Comparison of ENCODE assay signal across 10 mouse cellular contexts in genomic region chr4:32241351-32241980, GRCm38 (mm10). TPM values are rescaled to one million over a fixed set of nuclear protein-coding genes. Genes with fewer than 3 reads are reported as not detected.
DNase-seq lines count a peak whose midpoint lies in the region; ATAC-seq and TF ChIP-seq lines count a peak whose summit lies in the region.
"Had no signal": no experiment of that assay in that cellular context is flagged by ENCODE, and none has a peak within 500 bp of the region (broad histone marks: within the 10 kb centered on the region; RNA-seq: fewer than 3 reads in every experiment).

No protein-coding gene starts in this region.

- TF ChIP-seq CTCF in bone marrow, adult 2 months (IDR thresholded peaks at IDR 0.05; ENCODE audit: control insufficient read depth, insufficient read depth, low read length) = no peak

- H3K27me3 ChIP-seq in forebrain, embryonic 16.5 days (replicated peaks; ENCODE audit: control insufficient read depth, insufficient read depth, low read length) = no peaks in the 10 kb centered on the region
- H3K27me3 ChIP-seq in midbrain, embryonic 12.5 days = peaks cover 10% of the 10 kb centered on the region; the same call in 1 of the 2 replicates

- DNase-seq in cerebellum, adult 9-10 months = peak; percentile 56
- DNase-seq in cerebellum, adult 9-11 months = no peak
- no peak for DNase-seq in frontal cortex, postnatal 25 days (ENCODE audit: low spot score in 2 of 2)
- DNase-seq in ovary, adult 18-20 months (ENCODE audit: low spot score) = no peak
- no peak for DNase-seq in left cerebral cortex, postnatal 10 days (ENCODE audit: extremely low spot score in 1 of 2, low spot score in 2 of 2)

- ATAC-seq in forebrain, embryonic 16.5 days = peak; percentile 18
- ATAC-seq in midbrain, embryonic 12.5 days (ENCODE audit: low FRiP score, low read depth) = no peak
- ATAC-seq: intestine, embryonic 16.5 days had no signal

- whole genome bisulfite sequencing in bone marrow, adult 2 months = 81% methylated on average over 6 of the region's 6 CpGs
- 8% methylated on average over 6 of the region's 6 CpGs for WGBS in forebrain, embryonic 16.5 days
- WGBS in midbrain, embryonic 12.5 days = 22% methylated on average over 6 of the region's 6 CpGs

- H3K4me2 ChIP-seq in forebrain, embryonic 16.5 days (ENCODE audit: low read length) = peak overlapping the region; percentile 86
- peak overlapping the region; percentile 86 for H3K4me2 ChIP-seq in midbrain, embryonic 12.5 days (replicated peaks)

- no peaks in the 10 kb centered on the region for H3K36me3 ChIP-seq in forebrain, embryonic 16.5 days (ENCODE audit: control insufficient read depth, insufficient read depth)
- no peaks in the 10 kb centered on the region for H3K36me3 ChIP-seq in midbrain, embryonic 12.5 days

- intact Hi-C loops in left cerebral cortex, postnatal 10 days (cut with DNase I) = loop anchor here (5.0 kb wide), 3 partner anchors 171 to 296 kb away; no protein-coding TSS in a partner anchor

- H3K4me1 ChIP-seq in bone marrow, adult 2 months (ENCODE audit: control insufficient read depth, insufficient read depth, low read length) = no peaks in the 10 kb centered on the region; the same call in none of the 2 replicates
- H3K4me1 ChIP-seq in forebrain, embryonic 16.5 days (replicated peaks; ENCODE audit: control insufficient read depth, insufficient read depth, low read length) = peaks cover 55% of the 10 kb centered on the region
- H3K4me1 ChIP-seq in midbrain, embryonic 12.5 days = peaks cover 56% of the 10 kb centered on the region

- H3K4me3 ChIP-seq in bone marrow, adult 2 months (replicated peaks; ENCODE audit: control insufficient read depth, low read depth, low read length) = peak overlapping the region; percentile 3
- peak overlapping the region; percentile 86 for H3K4me3 ChIP-seq in forebrain, embryonic 16.5 days (replicated peaks; ENCODE audit: low read length)
- H3K4me3 ChIP-seq in midbrain, embryonic 12.5 days = peak overlapping the region; percentile 98

- no peak for TF ChIP-seq POLR2A in bone marrow, adult 2 months (IDR thresholded peaks at IDR 0.05; ENCODE audit: borderline replicate concordance, control insufficient read depth, low read depth, low read length)

- H3K9me3 ChIP-seq in forebrain, embryonic 16.5 days (ENCODE audit: control insufficient read depth, low read length) = no peaks in the 10 kb centered on the region
- H3K9me3 ChIP-seq in midbrain, embryonic 12.5 days = no peaks in the 10 kb centered on the region

- H3K27ac ChIP-seq in bone marrow, adult 2 months (ENCODE audit: control insufficient read depth, insufficient read depth, low read depth, low read length, poor library complexity) = no peak overlapping the region; the same call in 1 of the 2 replicates
- H3K27ac ChIP-seq in forebrain, embryonic 16.5 days (ENCODE audit: low read length) = peak overlapping the region; percentile 88
- peak overlapping the region; percentile 31 for H3K27ac ChIP-seq in midbrain, embryonic 12.5 days (replicated peaks)
- H3K27ac ChIP-seq: liver, embryonic 14.5 days had no signal

- peak overlapping the region; percentile 51 for H3K9ac ChIP-seq in forebrain, embryonic 16.5 days (replicated peaks; ENCODE audit: low read depth, low read length)
- peak overlapping the region; percentile 35 for H3K9ac ChIP-seq in midbrain, embryonic 12.5 days (replicated peaks)
- H3K9ac ChIP-seq: liver, embryonic 14.5 days had no signal

RNA-seq across cellular contexts. Expression of gene Bach2, which starts 2.9 kb away (rescaled TPM):
- polyA plus RNA-seq in bone marrow, adult 2 months (2011; ENCODE audit: insufficient read depth, insufficient read length, low replicate concordance, missing spikeins) = 36.4 and 57.6 TPM in 2 replicates
- polyA plus RNA-seq in forebrain, embryonic 16.5 days (2015; fragmentation: Nextera tagmentation; extraction: Ambion mirVana) = 32.7 and 33.3 TPM in 2 replicates
- polyA plus RNA-seq in midbrain, embryonic 12.5 days (2016; fragmentation: Nextera tagmentation; extraction: Ambion mirVana) = 17.8 and 18.8 TPM in 2 replicates
- total RNA-seq in left cerebral cortex, postnatal 10 days (2021) = 10 to 100 TPM; 21.4 to 29.7 TPM

Comparison
In these comparisons a context has a peak if more than half of its experiments do, and no peak if none do; other contexts are left out.
1. H3K4me3 ChIP-seq: peak in every context shown above with its lines; median percentile 98 in midbrain, embryonic 12.5 days; 86 in forebrain, embryonic 16.5 days; 3 in bone marrow, adult 2 months.